Mouse (Mus musculus) bone marrow macrophage, adult 2 months (primary cell): ENCODE results near the gene AC134908.4.

ENCODE experiments used
- CTCF ChIP-seq: IDR thresholded peaks from 2 replicates; pipeline ENCODE4 v1.5.1; 2012; ENCODE audit warnings: low read depth, mild to moderate bottlenecking, low read length, moderate library complexity
- POLR2A ChIP-seq: IDR thresholded peaks from 2 replicates; pipeline ENCODE4 v1.6.1; 2012; ENCODE audit warnings: mild to moderate bottlenecking, low read depth, low read length, borderline replicate concordance

DNA sequence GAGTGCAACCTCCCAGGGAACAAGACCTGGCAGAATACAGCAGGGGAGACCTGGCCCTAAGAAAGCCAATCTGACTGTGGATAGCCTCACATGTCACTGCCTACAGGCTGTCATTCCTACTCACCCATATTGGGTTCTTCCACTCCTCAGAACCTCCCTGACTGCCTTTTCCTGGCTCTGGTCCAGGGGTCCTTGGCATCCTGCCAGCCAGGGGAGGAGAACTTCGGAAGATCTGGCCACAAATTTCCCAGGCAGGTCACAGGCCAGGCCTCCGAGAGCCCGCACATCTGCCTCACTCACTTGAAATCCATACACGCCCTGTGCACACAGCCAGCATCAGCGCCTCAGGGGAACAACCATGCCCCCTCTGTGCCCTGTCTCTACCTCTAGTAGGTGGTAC, 44.0 kb downstream of the AC134908.4 start:
- TF ChIP-seq POLR2A: no peak
- TF ChIP-seq CTCF: no peak
